Mouse (Mus musculus) left cerebral cortex, adult 9 months (tissue): Measurements from ENCODE around the gene Smad1.

Source experiments
- DNase-seq, 2 experiments: peaks; one replicate each; pipeline ENCODE4 v3.0.0; 2022; ENCODE audit warnings: low spot score in 2 of 2

Smad1 gene

DNA sequence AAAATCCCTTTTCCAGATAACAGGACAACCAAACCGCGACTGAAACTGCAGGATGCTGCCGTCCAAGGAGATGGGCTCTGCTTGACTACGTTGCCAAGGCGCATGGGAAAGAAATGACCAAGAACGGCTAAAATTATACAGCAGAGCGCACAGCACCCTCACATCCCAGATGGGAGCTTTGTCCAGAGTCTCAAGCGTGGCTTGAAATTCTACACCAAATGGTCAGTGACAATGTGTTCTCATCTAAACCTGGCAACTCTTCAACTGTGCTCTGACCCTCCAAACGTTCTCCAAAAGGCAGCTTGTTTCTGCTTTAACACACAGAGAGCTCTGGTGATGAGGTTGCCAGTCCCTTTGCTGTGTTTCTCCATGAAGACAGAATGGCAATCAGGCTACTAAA is 39.0 kb downstream of the Smad1 start:
- no peak for DNase-seq

DNA sequence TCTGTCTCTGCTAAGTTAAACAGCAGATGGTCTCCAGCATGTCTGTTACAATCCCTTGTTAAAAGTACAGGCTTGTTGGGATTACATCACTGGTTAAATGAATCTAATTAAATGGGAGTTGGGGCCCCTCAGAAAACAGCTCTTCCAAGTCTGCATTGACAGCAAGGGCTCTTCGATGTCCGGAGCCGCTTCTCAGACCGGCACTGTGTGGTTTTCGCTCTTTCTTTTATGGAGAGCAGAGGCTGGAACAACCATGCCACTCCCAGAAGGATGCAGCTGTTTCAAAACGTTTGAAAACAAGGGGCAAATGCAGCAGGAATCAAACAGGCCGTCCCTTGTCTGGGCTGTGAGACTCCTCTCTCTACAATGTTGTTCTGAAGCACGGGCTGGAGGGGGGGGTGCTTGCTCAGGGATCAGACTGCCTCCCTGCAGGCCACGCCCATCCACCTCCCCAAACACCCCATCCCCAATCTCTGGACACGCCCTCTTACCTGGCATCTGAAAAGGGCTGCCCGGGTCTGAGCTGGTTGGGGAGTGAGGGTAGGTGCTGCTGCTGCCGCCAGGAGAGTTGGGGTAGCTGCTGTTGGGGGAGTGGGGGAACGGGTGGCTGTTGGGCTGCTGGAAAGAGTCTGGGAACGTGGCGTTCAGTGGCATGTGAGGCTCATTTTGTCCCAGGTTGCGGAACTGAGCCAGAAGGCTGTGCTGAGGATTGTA is 43.4 kb downstream of the Smad1 start:
- no peak for DNase-seq

DNA sequence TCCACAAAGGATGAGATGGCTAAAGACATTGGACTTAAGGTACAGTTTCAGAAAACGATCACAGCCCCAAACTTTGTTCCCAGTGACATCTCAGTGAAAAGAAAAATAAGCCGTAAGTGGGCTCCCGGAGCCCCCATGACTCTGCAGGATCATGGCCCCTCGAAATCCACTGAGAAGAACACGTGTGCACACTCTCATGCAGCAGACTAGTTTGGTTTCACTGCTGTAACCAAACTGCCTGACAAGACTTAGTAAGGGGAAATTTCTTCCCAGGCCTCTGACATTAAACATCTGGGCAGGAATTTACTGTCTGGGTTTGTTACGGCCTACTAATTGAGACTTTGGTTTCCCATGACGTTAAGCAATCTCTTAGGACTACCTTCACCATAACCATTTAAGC is 45.3 kb downstream of the Smad1 start:
- no peak for DNase-seq

DNA sequence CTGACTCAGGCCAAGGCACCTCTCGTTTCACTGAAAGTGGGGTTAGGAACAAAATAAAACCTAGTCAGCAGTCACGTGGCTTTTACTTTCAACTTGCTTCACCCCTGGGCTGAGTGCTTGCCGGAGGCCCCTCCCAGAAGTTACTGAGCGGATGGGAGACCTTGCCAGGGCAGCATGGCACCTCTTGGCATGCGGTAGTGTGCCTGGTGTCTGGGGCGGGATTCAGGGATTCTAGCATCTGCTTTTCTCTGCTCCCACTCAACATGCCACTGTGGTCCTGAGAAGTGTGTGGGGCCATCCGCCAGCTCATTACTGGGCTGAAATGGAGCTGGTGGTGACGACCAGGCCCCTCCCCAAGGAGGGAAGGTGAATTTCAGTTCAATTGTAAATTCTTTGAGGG is 47.4 kb downstream of the Smad1 start:
- DNase-seq, result no peak

DNA sequence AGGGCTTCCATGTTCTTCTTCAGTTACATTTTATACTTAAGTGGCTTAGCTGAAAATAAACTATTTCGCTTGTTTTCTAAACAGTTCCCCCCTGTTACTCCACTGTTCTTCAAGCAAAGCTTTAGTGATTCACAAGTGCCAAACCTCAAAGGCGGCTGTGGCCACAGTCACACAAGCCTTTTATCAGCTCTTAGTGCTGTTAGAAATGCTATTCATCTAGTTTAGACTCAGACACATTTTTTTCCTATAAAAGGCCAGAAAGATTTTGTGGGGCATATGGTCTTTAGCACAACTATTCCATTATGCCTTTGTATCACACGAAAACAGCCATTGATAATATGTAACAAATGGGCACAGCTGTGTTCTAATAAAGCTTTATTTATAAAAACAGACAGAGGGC is 48.5 kb downstream of the Smad1 start:
- no peak for DNase-seq

DNA sequence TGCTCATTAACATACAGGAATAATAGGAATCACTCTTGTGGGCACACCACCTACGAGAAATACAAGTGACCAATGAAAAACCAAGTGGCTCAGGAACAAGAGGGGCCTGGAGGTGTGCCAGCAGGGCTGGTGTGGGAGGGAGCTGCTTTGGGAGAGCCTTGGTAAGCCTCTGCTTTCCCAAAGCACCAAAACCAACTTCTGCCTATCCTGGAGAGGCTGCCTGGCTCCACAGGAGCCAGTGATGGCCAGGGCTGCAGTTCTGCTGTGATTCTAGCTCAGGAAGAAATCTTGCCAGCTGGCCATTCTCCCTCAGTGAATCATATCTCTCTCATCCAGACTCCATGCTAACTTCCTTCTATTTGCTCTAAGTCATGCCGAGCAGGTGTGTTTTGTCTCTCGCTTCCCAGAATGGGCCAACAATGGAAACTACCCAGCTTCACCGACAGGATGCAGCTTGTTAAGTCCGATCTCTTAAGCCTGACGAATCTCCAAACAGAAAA is 49.2 kb downstream of the Smad1 start:
- DNase-seq, result peak in 1 of 2 experiments; percentile 86

DNA sequence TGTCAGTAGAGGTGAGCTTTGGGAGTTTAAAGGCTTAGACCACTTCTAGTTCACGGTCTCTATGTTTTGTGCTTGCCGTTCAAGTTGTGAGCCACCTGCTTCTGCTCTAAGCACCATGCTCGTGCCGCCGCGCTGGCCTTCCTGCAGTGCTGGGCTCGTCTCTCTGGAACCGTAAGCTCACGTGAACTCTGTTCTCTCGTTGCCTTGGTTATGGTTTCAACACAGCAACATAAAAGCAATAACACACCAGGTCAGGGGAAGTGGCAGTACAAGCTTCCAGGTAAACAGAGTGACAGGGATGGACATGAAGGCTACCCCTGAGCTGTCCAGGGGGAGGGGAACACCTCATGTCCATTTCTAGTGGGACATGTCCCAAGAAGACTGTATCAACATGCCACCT is 52.9 kb downstream of the Smad1 start:
- DNase-seq, result no peak

DNA sequence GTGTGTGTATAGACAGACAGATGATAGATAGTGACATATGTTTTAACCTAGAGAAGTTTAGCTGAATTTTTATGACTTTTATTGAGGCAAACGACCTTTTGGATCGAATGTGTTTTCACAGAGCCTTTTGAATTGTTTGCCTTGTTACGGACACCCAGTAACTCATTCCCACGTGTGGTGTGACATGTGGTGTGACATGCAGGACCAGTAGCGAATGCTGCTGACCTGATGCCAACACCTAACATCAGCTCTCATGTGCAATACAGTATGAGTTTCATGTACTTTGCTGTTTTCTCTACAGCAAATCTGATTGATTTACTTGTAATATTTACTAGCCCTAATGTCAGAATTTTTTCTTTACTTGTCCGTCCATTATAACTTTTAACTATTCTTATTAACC is 53.5 kb downstream of the Smad1 start:
- no peak for DNase-seq

DNA sequence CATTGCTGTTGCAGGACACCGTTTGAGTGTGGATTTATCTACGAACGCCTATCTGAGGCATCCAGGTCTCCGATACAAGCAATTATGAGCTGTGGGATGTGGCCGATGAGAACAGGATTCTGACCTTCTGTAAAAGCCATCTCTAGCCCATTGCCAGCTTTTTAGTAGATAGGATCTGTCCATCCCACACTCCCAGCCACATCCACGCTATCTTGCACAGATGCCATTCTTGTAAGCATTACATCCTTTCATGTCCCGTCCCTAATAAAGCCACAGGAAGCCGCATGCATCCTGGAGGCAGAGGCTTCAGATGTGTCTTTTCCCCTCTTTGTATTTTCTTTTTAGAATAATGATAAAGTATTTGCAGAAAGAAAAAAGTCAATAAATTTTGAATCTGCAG is 58.1 kb downstream of the Smad1 start:
- no peak for DNase-seq

DNA sequence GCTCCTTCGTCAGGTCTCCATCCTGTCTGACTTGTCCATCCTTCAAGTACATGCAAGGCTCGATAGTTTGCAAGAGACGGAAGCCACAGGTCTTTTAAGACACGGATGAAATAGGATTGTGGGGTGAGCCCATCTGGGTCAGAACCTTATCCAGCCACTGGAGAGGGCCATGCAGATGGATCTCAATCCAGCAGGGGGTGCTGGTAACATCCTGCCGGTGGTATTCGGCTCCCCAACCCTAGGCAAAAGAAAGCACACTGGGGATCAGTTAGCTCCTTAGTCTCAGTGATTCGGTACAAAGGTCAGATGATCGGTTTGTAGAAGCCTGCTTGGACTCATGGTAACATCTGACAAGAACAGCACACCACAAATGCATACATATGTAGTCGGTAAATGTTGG is 59.8 kb downstream of the Smad1 start:
- no peak for DNase-seq

DNA sequence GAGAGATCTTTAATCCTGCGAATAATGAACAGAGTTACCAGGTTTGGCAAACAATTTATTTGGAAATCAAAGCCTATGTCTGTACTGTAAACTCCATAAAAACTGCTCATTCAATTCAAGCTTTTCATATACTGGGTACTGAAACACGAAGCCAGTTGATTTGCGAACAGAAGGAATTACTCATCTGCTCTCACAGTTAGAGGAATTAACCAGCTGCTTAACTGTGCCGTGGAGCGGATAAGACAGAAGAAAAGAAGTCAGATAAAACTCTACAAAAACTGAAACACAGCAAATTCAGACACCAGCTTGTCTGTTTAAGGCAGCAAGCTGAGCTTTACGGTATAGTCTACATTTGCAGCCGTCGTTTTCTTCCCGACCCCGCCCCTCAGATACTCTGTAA is 60.7 kb downstream of the Smad1 start:
- no peak for DNase-seq

DNA sequence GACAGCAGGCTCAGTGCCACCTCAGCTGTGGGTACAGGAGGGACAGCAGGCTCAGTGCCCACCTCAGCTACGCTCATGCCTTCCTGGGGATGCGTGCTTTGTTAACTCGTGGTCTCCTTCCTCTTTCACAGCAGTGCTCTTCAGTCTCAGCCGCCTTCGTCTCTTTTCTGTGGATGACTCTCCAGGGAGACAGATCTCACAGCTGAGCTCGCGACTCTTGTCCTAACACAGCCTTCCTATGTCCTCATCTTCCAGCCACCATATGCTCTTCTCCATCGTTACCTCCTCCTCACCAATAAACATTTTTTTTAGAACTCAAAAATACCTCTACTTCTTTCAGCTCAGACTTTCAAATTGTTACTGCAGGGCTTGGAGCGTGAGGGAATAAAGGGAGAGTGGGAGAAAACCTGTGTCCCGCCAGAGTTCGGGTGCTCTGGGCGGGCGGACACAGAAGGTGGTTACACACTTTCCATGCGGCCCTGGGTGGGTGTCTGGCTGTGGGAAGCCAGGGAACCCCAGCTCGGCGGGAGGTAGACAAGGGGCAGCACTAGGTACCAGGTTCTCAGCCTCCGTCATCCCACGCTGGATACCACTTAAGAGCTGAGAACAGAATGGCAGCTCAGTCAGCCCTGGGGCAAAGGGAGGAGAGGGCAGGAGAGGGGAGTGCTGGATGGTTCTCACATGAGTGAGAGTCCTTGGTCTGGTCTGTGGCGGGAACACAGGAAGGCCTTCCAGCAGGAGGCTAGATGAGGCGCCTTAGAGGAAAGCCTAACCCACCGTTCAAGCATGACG is 67.0 kb downstream of the Smad1 start:
- DNase-seq, result no peak

DNA sequence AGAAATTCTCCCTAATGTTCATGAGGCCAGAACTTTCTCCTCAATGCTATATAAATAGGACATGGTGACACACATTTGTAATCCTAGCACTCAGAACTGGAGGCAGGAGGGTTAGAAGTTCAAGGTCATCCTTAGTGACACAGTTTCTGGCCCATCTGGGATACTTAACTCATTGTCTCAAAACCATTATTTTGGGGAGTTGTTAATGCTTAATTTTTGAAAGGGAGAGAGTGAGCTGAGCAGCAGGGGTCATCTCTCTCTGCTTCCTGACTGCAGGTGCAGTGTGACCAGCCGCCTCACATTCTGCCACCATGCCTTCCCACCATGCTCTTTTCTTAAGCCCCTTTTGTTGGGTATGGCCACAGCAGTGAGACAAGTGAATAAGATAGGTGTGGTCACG is 67.7 kb downstream of the Smad1 start:
- DNase-seq, result no peak

DNA sequence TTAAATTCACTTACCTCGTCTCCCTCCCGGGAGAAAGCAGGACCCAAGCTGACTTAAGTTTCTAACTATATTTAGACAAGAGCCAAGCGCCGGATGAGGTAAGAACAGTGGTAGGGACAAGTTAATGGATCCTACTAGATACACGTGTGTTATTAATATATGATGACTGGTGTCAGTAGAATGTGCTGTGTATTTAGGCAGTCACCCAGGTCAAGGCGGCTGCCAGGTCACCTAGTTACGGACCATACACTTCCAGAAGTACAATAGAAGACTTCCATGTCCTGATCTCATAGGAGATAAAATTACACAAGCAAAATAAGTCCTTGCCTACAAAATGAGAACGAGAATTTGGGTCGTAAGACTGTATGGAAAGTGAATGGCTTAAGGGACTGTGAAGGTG is 68.3 kb downstream of the Smad1 start:
- DNase-seq, result no peak

DNA sequence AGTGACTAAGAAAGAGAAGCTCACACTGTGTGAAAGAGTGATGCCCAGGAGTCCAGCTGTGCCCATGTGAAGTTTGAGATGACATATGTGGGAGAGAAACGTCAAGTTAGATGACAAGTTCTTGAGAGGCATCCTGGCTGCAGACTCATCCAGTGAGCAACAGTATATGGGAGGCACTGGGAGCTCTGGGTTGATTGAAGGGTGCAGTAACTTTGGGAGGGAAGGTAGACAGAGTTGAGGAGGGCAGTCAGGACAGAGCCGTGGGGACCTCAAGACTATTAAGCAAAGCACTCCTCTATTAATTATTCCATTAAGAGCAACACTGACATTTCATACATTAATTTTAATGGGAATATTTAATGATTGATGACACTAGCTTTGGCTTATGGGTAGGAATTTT is 69.6 kb downstream of the Smad1 start:
- DNase-seq, result no peak

DNA sequence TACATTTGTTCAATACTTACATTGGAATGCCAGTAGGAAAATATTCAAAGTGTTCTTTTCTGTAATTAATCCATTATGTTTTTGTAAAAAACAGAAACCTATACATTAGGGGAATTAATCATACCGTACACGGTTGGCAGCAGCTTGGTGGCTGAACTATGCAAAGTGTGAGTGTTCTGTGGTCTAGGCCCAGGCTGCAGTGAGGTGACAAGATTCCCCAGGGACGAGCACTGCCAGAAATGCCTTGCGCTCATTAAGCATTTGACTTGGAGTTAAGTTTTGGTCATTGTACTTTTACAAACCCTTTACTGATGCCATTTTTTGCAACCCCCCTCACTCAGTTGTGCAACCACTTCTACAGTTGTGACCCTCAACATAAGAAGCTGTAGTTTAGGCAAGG is 70.1 kb downstream of the Smad1 start:
- no peak for DNase-seq

DNA sequence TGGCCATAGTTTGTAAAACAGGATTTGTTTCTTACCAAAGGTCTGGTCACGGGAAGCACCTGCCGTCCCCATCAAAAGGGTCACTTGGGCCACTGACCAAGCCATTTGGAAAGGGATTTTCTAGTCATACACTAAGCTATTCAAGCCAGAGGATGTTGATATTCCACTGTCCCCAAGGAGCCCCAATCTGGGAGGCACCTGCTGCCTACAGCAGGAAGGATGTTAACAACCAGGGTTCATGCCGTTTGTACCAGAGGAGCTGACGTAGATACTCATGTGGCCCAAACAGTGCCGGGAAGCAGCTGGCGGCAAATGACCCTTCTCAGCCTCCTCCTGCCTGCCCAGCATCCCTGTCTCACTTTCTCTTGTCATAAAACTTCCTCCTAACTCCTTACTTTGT is 73.8 kb downstream of the Smad1 start:
- DNase-seq, result no peak

DNA sequence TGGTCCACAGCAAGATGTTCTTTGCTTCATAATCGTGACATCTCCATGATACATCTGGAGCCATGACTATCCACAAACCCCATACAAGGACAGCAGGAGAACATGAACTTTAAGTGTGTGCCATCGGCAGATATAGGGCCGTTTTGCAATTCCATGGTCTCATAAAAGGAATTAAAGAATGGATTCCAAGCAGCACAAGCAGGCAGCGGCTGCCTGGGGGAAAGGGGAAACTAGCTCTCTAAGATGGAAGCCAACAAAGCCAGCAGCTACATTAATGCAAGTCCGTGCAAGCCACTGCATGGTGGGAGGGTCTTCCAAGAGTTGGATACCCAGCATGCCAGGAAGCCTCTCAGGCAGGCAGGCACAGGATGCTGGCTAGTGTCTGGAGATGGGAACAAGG is 74.4 kb downstream of the Smad1 start:
- no peak for DNase-seq

DNA sequence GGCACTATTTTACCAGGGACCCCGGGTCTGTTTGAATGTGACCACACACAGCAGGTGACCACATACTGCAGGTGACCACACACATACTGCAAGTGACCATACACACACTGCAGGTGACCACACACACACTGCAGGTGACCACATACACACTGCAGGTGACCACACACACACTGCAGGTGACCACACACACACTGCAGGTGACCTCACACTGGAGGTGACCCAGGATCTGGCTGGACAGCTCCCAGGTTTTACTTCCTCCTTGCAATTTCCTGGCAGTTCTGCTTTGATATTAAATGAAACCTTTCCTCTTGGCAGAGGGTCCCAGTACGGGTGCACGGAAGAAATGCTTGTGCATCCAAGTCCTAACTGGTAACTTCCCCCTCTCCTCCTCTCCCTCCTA is 75.3 kb downstream of the Smad1 start:
- DNase-seq, result no peak

DNA sequence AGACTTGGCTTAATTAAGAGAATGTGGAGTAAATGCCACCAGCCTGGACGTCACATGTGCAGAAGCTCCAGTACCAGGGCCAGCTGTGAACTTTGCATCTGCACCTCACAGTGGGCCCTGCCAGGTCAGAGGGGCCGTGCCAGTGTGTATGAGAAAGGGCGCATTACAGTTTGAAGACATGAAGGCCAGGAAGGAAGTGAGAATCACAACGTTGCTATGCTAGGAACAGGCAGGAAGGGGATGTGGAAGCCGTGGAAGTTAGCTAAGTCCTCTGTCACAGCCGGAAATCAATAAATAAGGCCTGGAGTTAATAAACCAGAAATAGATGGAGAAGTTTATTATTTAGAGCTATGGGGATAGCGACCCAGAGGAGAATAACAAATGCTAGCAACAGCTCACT is 76.2 kb downstream of the Smad1 start:
- no peak for DNase-seq

DNA sequence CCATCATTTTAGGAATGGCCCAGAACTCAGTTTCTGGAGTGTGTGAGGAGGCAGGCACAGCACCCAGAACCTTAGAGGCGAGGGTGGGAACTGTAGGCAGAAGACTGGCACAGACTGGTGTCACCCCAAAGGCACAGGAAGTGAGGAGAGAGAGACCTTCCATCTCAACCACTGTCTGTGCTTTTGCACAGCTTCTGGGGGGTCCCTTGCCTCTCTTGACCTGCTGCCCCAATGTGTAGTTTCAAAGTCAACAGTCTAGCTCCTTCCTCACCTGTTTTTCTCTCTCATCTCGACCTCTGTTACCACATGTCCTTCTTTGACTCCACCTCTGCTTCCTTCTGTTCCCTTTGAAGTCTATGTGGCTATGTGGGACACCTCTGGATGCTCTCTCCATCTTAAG is 88.5 kb downstream of the Smad1 start:
- DNase-seq, result no peak

DNA sequence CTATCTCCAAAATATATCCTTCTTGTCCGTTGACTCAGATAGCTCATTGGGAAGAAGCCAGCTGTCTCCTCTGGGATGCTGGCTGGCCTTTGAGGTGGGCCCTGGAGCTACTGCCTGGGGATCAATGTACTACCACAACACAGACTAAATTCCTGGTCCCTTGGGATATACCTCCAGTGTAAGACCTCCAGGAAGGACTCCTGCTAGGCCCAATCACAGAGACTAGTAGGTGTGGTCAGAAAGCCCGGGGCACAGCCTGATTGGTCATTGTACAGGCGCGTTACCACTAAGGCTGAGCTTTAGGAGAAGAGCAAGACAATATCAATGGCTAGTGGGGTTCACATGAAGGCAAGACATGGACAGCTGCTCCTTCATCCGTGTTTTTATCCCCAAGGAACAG is 93.4 kb downstream of the Smad1 start:
- DNase-seq, result no peak

DNA sequence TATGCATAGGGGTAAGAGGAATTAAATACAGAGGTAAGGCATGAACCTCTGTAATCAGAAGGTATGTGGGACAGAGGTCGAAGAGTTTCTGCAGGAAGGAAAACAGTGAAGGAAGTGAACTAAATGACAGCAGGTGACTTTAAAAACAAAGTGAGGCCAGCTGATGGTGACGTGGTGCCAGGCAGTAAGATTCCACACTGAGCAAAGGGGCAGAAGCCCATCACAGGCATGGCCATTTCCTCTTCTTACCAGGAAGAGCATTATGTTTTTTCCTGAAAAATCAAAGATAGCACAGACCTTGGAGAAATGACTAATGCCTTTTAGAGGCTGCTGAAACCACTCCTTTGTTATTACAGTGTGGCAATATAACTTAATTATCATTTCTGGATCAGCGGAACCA is 97.8 kb downstream of the Smad1 start:
- no peak for DNase-seq

DNA sequence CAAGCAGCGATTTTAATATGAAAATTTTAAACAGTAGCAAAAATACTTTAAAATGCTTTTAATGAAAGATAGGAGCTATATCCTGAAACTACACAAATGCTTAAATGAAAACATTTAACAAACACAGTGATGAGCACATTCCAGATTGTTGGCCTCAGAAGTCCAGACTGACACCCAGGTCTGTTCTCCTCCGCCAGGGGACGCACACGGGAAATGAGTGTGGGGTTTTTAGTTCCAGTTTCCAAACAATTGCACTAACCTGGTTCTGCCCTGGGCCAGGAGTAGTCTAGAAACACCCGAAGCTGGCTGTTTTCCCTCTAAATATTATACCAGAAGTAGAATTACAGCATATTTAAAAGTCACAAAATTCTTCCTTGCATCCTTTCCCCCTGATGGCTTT is 99.6 kb downstream of the Smad1 start:
- DNase-seq, result no peak
